In the genomic region with DNA sequence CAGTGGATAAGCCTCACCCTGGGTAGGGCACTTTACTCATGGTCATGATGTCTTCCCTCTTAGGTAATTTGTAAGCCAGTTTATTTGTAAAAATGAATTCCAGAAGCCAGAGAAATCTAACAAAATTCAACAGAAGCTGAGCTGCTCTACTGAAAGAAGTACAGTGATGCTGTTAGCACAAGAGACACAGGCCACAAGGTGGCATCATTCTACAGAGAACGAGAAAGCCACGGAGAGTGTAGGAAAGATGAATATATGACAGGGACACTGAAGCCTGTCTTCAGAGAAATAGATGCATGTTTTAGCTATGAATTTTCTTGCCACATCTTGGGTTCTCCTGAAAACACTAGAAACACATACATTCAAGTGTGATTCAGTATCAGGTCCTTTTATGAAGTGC, we compare ENCODE assay signal across 9 mouse cellular contexts. TPM values are rescaled to one million over a fixed set of nuclear protein-coding genes. Genes with fewer than 3 reads are reported as not detected.
DNase-seq lines count a peak whose midpoint lies in the region; ATAC-seq lines count a peak whose summit lies in the region.
"Had no signal": no experiment of that assay in that cellular context is flagged by ENCODE, and none has a peak within 500 bp of the region (broad histone marks: within the 10 kb centered on the region; RNA-seq: fewer than 3 reads in every experiment).

No protein-coding gene starts in this region.

- no peak for ATAC-seq in cerebellum, adult (ENCODE audit: insufficient number of reproducible peaks, low FRiP score, low TSS enrichment)
- no peak for ATAC-seq in embryonic facial prominence, embryonic 11.5 days (replicated peaks; ENCODE audit: insufficient number of reproducible peaks, low FRiP score, low TSS enrichment, low read depth)
- no peak for ATAC-seq in intestine, embryonic 16.5 days

- H3K27me3 ChIP-seq in embryonic facial prominence, embryonic 11.5 days (ENCODE audit: control insufficient read depth, insufficient read depth, low read length): no peaks in the 10 kb centered on the region
- no peaks in the 10 kb centered on the region for H3K27me3 ChIP-seq in intestine, embryonic 16.5 days (replicated peaks; ENCODE audit: control insufficient read depth, insufficient read depth, low read length)
- H3K27me3 ChIP-seq: megakaryocyte, embryonic 14.5 days had no signal

- H3K4me3 ChIP-seq in embryonic facial prominence, embryonic 11.5 days (ENCODE audit: low read depth, low read length): no peak overlapping the region
- H3K4me3 ChIP-seq in intestine, embryonic 16.5 days (ENCODE audit: low read length): no peak overlapping the region
- H3K4me3 ChIP-seq: megakaryocyte, embryonic 14.5 days had no signal

- no peak overlapping the region for H3K4me2 ChIP-seq in embryonic facial prominence, embryonic 11.5 days (ENCODE audit: low read depth, low read length)
- no peak overlapping the region for H3K4me2 ChIP-seq in intestine, embryonic 16.5 days (ENCODE audit: low read depth, low read length)

- H3K9ac ChIP-seq in embryonic facial prominence, embryonic 11.5 days (replicated peaks; ENCODE audit: low read length): no peak overlapping the region
- no peak overlapping the region for H3K9ac ChIP-seq in intestine, embryonic 16.5 days (ENCODE audit: low read depth, low read length)

- H3K27ac ChIP-seq in embryonic facial prominence, embryonic 11.5 days (replicated peaks; ENCODE audit: low read depth, low read length): no peak overlapping the region
- no peak overlapping the region for H3K27ac ChIP-seq in intestine, embryonic 16.5 days (ENCODE audit: low read length)

- DNase-seq in cerebellum, adult 11 months: peak; percentile 10
- peak; percentile 10 for DNase-seq in thymus, postnatal 0 days (ENCODE audit: low spot score)
- no peak for DNase-seq in thymus, postnatal 36 days
- DNase-seq in embryonic facial prominence, embryonic 11.5 days (ENCODE audit: low spot score): peak; percentile 53
- DNase-seq in layer of hippocampus, adult 18-20 months (ENCODE audit: low spot score in 2 of 2): peak; percentile 5 to 73
- peak; percentile 56 for DNase-seq in lung, postnatal 36 days

- no peaks in the 10 kb centered on the region for H3K36me3 ChIP-seq in embryonic facial prominence, embryonic 11.5 days (replicated peaks; ENCODE audit: control insufficient read depth, insufficient read depth, low read depth, low read length)
- no peaks in the 10 kb centered on the region for H3K36me3 ChIP-seq in intestine, embryonic 16.5 days (ENCODE audit: control insufficient read depth, insufficient read depth, low read length)

- WGBS in embryonic facial prominence, embryonic 11.5 days: 21% methylated on average over 2 of the region's 2 CpGs
- 16% methylated on average over 2 of the region's 2 CpGs for WGBS in intestine, embryonic 16.5 days

- no peaks in the 10 kb centered on the region for H3K4me1 ChIP-seq in embryonic facial prominence, embryonic 11.5 days (ENCODE audit: control insufficient read depth, insufficient read depth, low read length)
- H3K4me1 ChIP-seq in intestine, embryonic 16.5 days (ENCODE audit: control insufficient read depth, insufficient read depth, low read length): no peaks in the 10 kb centered on the region

- H3K9me3 ChIP-seq in embryonic facial prominence, embryonic 11.5 days (replicated peaks; ENCODE audit: control insufficient read depth, low read length): no peaks in the 10 kb centered on the region
- no peaks in the 10 kb centered on the region for H3K9me3 ChIP-seq in intestine, embryonic 16.5 days (ENCODE audit: control insufficient read depth, low read length)

RNA-seq across cellular contexts. Expression of a gene that starts 20.7 kb away (rescaled TPM):
- not detected in 2 replicates for polyA plus RNA-seq in thymus, postnatal 0 days (2015; fragmentation: Nextera tagmentation; extraction: Ambion mirVana)
- not detected in 2 replicates for polyA plus RNA-seq in embryonic facial prominence, embryonic 11.5 days (2014; fragmentation: Nextera tagmentation; extraction: Ambion mirVana)
- not detected for total RNA-seq in layer of hippocampus, adult 18-20 months (2021)
- 0.45 and 0.61 TPM in 2 replicates for polyA plus RNA-seq in intestine, embryonic 16.5 days (2015; fragmentation: Nextera tagmentation; extraction: Ambion mirVana)

RNA-seq across cellular contexts. Expression of a gene that starts 44.5 kb away (rescaled TPM):
- not detected in 2 replicates for polyA plus RNA-seq in thymus, postnatal 0 days (2015; fragmentation: Nextera tagmentation; extraction: Ambion mirVana)
- polyA plus RNA-seq in embryonic facial prominence, embryonic 11.5 days (2014; fragmentation: Nextera tagmentation; extraction: Ambion mirVana): not detected in 2 replicates
- not detected for total RNA-seq in layer of hippocampus, adult 18-20 months (2021)
- 0.36 TPM in 1 of 2 replicates, not detected in the other for polyA plus RNA-seq in intestine, embryonic 16.5 days (2015; fragmentation: Nextera tagmentation; extraction: Ambion mirVana)

Comparison
In these comparisons a context has a peak if more than half of its experiments do, and no peak if none do; other contexts are left out.
1. DNase-seq: peak in cerebellum, adult 11 months (single experiment), thymus, postnatal 0 days (single experiment), embryonic facial prominence, embryonic 11.5 days (single experiment), layer of hippocampus, adult 18-20 months (2 of 2) and lung, postnatal 36 days (single experiment); none in thymus, postnatal 36 days (0 of 2).